In the genomic region with DNA sequence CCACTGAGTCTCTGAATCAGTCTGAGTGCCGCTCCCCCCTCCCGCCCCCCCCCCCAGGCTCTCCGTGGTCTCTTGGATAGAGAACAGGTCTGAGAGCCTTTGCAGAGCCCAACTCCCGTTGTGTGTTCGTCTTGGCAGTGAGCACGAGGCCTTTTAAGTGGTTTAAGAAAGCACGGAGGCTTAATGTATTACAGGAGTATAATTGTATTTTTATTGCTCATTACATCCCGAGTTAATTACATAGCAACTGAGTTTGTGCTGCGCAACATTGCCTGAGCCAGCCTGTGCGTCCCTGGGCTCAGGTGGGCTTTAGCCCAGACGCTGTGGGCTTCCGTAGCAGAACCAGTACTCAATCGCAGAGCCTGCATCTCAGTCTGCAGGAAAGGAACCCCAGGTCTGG, we compare ENCODE assay signal across 24 mouse cellular contexts.
DNase-seq lines count a peak whose midpoint lies in the region; ATAC-seq and TF ChIP-seq lines count a peak whose summit lies in the region.
"Had no signal": no experiment of that assay in that cellular context is flagged by ENCODE, and none has a peak within 500 bp of the region (broad histone marks: within the 10 kb centered on the region; RNA-seq: fewer than 3 reads in every experiment).

No protein-coding gene starts in this region.

- ATAC-seq in forebrain, postnatal 0 days: peak; percentile 44; the same call in 1 of the 2 replicates
- ATAC-seq in forebrain, embryonic 15.5 days (replicated peaks): no peak
- peak; percentile 54; the same call in 1 of the 2 replicates for ATAC-seq in neural tube, embryonic 12.5 days (ENCODE audit: low FRiP score, low read depth)
- no peak for ATAC-seq in monocyte, adult 5-6 weeks (replicated peaks; ENCODE audit: insufficient number of reproducible peaks, low FRiP score, low TSS enrichment, poor library complexity, severe bottlenecking)
- ATAC-seq: CD4-positive, CD25-positive, alpha-beta regulatory T cell, adult 4 months; intestine, embryonic 16.5 days had no signal

- H3K27me3 ChIP-seq in forebrain, postnatal 0 days (ENCODE audit: insufficient read depth, low read length): no peaks in the 10 kb centered on the region
- no peaks in the 10 kb centered on the region for H3K27me3 ChIP-seq in forebrain, embryonic 15.5 days
- H3K27me3 ChIP-seq in neural tube, embryonic 12.5 days (replicated peaks): 0 out of 2 replicates have a peak, but pooled peaks cover 3% of the 10 kb centered on the region
- H3K27me3 ChIP-seq in limb, embryonic 10.5 days (ENCODE audit: low read depth, poor library complexity, severe bottlenecking): peaks cover 45% of the 10 kb centered on the region
- H3K27me3 ChIP-seq: stomach, embryonic 15.5 days had no signal

- peaks cover 8% of the 10 kb centered on the region; the same call in 1 of the 2 replicates for H3K4me1 ChIP-seq in forebrain, postnatal 0 days (ENCODE audit: insufficient read depth)
- peaks cover 41% of the 10 kb centered on the region for H3K4me1 ChIP-seq in forebrain, embryonic 15.5 days
- peaks cover under 1% of the 10 kb centered on the region; the same call in 1 of the 2 replicates for H3K4me1 ChIP-seq in neural tube, embryonic 12.5 days
- peaks cover 41% of the 10 kb centered on the region for H3K4me1 ChIP-seq in limb, embryonic 10.5 days
- H3K4me1 ChIP-seq: stomach, embryonic 15.5 days had no signal

- no peak overlapping the region for H3K4me2 ChIP-seq in forebrain, postnatal 0 days (ENCODE audit: low read depth)
- H3K4me2 ChIP-seq in forebrain, embryonic 15.5 days (replicated peaks): no peak overlapping the region
- no peak overlapping the region for H3K4me2 ChIP-seq in neural tube, embryonic 12.5 days (replicated peaks)
- H3K4me2 ChIP-seq: embryonic facial prominence, embryonic 15.5 days; lung, embryonic 14.5 days; stomach, embryonic 15.5 days had no signal

- no peak for TF ChIP-seq CTCF in forebrain, postnatal 0 days (IDR thresholded peaks at IDR 0.05; ENCODE audit: low read depth)

- no peak overlapping the region for H3K4me3 ChIP-seq in forebrain, postnatal 0 days (ENCODE audit: low read depth, low read length)
- H3K4me3 ChIP-seq in forebrain, embryonic 15.5 days: no peak overlapping the region
- H3K4me3 ChIP-seq in neural tube, embryonic 12.5 days: no peak overlapping the region
- no peak overlapping the region for H3K4me3 ChIP-seq in limb, embryonic 10.5 days
- H3K4me3 ChIP-seq: embryonic facial prominence, embryonic 15.5 days; stomach, embryonic 15.5 days had no signal

- no peak overlapping the region for H3K27ac ChIP-seq in forebrain, postnatal 0 days (ENCODE audit: low read depth, low read length)
- H3K27ac ChIP-seq in forebrain, embryonic 15.5 days (replicated peaks): no peak overlapping the region
- H3K27ac ChIP-seq in neural tube, embryonic 12.5 days: no peak overlapping the region
- H3K27ac ChIP-seq in limb, embryonic 10.5 days: 0 out of 2 replicates have a peak overlapping the region, but pooled peaks have one; percentile 7
- H3K27ac ChIP-seq: embryonic facial prominence, embryonic 15.5 days; liver, embryonic 14.5 days; stomach, embryonic 15.5 days had no signal

- WGBS in forebrain, postnatal 0 days: 33% methylated on average over 13 of the region's 13 CpGs
- 36% methylated on average over 13 of the region's 13 CpGs for WGBS in forebrain, embryonic 15.5 days
- 61% methylated on average over 13 of the region's 13 CpGs for WGBS in neural tube, embryonic 12.5 days
- 79% methylated on average over 13 of the region's 13 CpGs for WGBS in limb, embryonic 10.5 days

- DNase-seq in forebrain, postnatal 0 days: no peak
- DNase-seq in neural tube, embryonic 10.5 days (ENCODE audit: extremely low spot score, low spot score): no peak
- DNase-seq in limb, embryonic 10.5 days (ENCODE audit: low spot score): no peak
- DNase-seq in lung, adult 18-20 months: no peak
- DNase-seq: adrenal gland, postnatal 14 days; cerebellum, adult 11-12 months; cerebellum, adult 9-11 months; gastrocnemius, postnatal 10 days; heart, postnatal 14 days; kidney, postnatal 14 days; layer of hippocampus, adult 9-11 months; liver; lung, embryonic 14.5 days; lung, postnatal 14 days; right cerebral cortex, postnatal 14 days; thymus, postnatal 14 days had no signal

- H3K9me3 ChIP-seq in forebrain, postnatal 0 days (ENCODE audit: low read length): no peaks in the 10 kb centered on the region
- H3K9me3 ChIP-seq in forebrain, embryonic 15.5 days: no peaks in the 10 kb centered on the region
- no peaks in the 10 kb centered on the region for H3K9me3 ChIP-seq in neural tube, embryonic 12.5 days
- no peaks in the 10 kb centered on the region for H3K9me3 ChIP-seq in limb, embryonic 10.5 days (replicated peaks)
- H3K9me3 ChIP-seq: embryonic facial prominence, embryonic 15.5 days; stomach, embryonic 15.5 days had no signal

- H3K36me3 ChIP-seq in forebrain, postnatal 0 days (ENCODE audit: insufficient read depth): no peaks in the 10 kb centered on the region
- no peaks in the 10 kb centered on the region for H3K36me3 ChIP-seq in forebrain, embryonic 15.5 days
- no peaks in the 10 kb centered on the region for H3K36me3 ChIP-seq in neural tube, embryonic 12.5 days
- no peaks in the 10 kb centered on the region for H3K36me3 ChIP-seq in limb, embryonic 10.5 days
- H3K36me3 ChIP-seq: embryonic facial prominence, embryonic 15.5 days; stomach, embryonic 15.5 days had no signal

- H3K9ac ChIP-seq in forebrain, postnatal 0 days: no peak overlapping the region
- no peak overlapping the region for H3K9ac ChIP-seq in forebrain, embryonic 15.5 days (replicated peaks)
- H3K9ac ChIP-seq in neural tube, embryonic 12.5 days: no peak overlapping the region
- H3K9ac ChIP-seq: embryonic facial prominence, embryonic 15.5 days; liver, embryonic 14.5 days; lung, embryonic 14.5 days; stomach, embryonic 15.5 days had no signal

Comparison
In these comparisons a context has a peak if more than half of its experiments do, and no peak if none do; other contexts are left out.
1. ATAC-seq: peak in forebrain, postnatal 0 days (single experiment) and neural tube, embryonic 12.5 days (single experiment); none in forebrain, embryonic 15.5 days (single experiment) and monocyte, adult 5-6 weeks (single experiment).